Mouse (Mus musculus) testis, adult 2 months (tissue): ENCODE results near the gene Rras2.

Experiments
- CTCF ChIP-seq: fragments of 200-500 bp; IDR thresholded peaks from 2 replicates; pipeline ENCODE4 v1.5.1; 2012; ENCODE audit warnings: low read depth, mild to moderate bottlenecking, inconsistent platforms, low read length, moderate library complexity; ENCODE audit not compliant: control insufficient read depth, insufficient read depth, insufficient replicate concordance
- POLR2A ChIP-seq: fragments of 200-500 bp; IDR thresholded peaks from 2 replicates; pipeline ENCODE4 v1.6.1; 2012; ENCODE audit warnings: low read depth, mild to moderate bottlenecking, inconsistent platforms, low read length, moderate library complexity; ENCODE audit not compliant: control insufficient read depth

DNA sequence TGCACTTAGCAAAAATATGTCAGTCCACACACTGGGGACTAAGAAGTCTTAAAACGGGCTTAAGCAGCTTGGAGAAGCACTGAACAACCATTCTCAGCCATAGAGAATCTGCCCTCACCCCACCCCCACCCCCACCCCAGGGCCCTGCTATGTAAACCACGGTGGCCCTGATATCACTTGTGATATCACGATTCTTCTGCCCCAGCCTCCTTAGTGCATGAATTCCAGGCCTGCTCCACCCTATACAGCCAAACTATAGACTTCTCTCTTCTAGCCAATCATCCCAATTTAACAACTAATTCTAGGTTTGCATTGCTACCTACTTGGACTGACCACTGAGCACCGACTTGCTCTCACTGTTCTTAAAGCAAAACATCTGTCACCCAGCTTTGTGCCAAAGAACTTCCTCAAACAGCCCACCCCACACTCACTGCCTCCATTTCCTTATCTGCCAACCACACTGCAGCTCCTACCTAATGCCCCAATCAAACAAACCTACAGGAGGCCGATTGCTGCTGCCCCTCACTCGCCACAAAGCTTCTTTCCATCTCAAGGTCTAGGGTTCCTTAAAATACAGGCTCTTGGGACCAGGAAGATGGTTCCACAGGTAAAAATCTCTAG, 73.5 kb downstream of the Rras2 start:
- TF ChIP-seq CTCF (no peak), POLR2A (no peak)
